Comparison of ENCODE assay signal across 16 mouse cellular contexts in genomic region chr1:155353096-155353495, GRCm38 (mm10).
DNase-seq lines count a peak whose midpoint lies in the region; ATAC-seq and TF ChIP-seq lines count a peak whose summit lies in the region.
"Had no signal": no experiment of that assay in that cellular context is flagged by ENCODE, and none has a peak within 500 bp of the region (broad histone marks: within the 10 kb centered on the region; RNA-seq: fewer than 3 reads in every experiment).

No protein-coding gene starts in this region.

- H3K27me3 ChIP-seq in forebrain, embryonic 14.5 days (replicated peaks; ENCODE audit: control insufficient read depth, insufficient read depth, low read length): no peaks in the 10 kb centered on the region
- no peaks in the 10 kb centered on the region for H3K27me3 ChIP-seq in forebrain, embryonic 13.5 days
- H3K27me3 ChIP-seq in MEL (ENCODE audit: control insufficient read depth in 1 of 2, insufficient read depth in 2 of 2, low read length in 2 of 2): no peaks in the 10 kb centered on the region
- H3K27me3 ChIP-seq: forebrain, embryonic 12.5 days; intestine, embryonic 15.5 days; limb, embryonic 15.5 days; neural tube, embryonic 13.5 days had no signal

- H3K36me3 ChIP-seq in forebrain, embryonic 14.5 days (ENCODE audit: control insufficient read depth, insufficient read depth, low read length): no peaks in the 10 kb centered on the region
- no peaks in the 10 kb centered on the region for H3K36me3 ChIP-seq in forebrain, embryonic 13.5 days (ENCODE audit: poor library complexity, severe bottlenecking)
- H3K36me3 ChIP-seq in MEL (ENCODE audit: control insufficient read depth in 1 of 2, insufficient read depth in 2 of 2, low read length in 2 of 2): peaks cover 0 to 58% of the 10 kb centered on the region in 2 experiments; a peak in 2 of 4 replicates
- H3K36me3 ChIP-seq: forebrain, embryonic 12.5 days; intestine, embryonic 15.5 days; limb, embryonic 15.5 days; neural tube, embryonic 13.5 days had no signal

- no peak overlapping the region for H3K4me3 ChIP-seq in forebrain, embryonic 14.5 days (ENCODE audit: low read depth, low read length)
- no peak overlapping the region for H3K4me3 ChIP-seq in forebrain, embryonic 13.5 days
- H3K4me3 ChIP-seq in MEL (ENCODE audit: control insufficient read depth in 1 of 2, insufficient read depth in 1 of 2, low read depth in 2 of 2, low read length in 2 of 2): peak overlapping the region in 1 of 2 experiments; percentile 7; a peak in 1 of 4 replicates
- H3K4me3 ChIP-seq: forebrain, embryonic 12.5 days; gastrocnemius, adult 2 months; intestine, embryonic 15.5 days; left cerebral cortex, adult 2 months; limb, embryonic 15.5 days; neural tube, embryonic 13.5 days had no signal

- DNase-seq in forebrain, embryonic 14.5 days (ENCODE audit: low spot score): peak; percentile 21
- DNase-seq in kidney, postnatal 10 days: peak; percentile 13
- DNase-seq in kidney, adult 9 months: no peak
- peak; percentile 81 for DNase-seq in MEL (ENCODE audit: low read depth, low spot score)
- peak; percentile 26 for DNase-seq in adipocyte (ENCODE audit: low spot score)
- DNase-seq in frontal cortex, postnatal 36 days (ENCODE audit: low spot score in 2 of 2): no peak
- DNase-seq: gastrocnemius, adult 2 months; lung, postnatal 14 days; midbrain, embryonic 14.5 days; right cerebral cortex, adult 18-20 months had no signal

- TF ChIP-seq POLR2A in MEL (IDR thresholded peaks at IDR 0.05; ENCODE audit: control insufficient read depth in 1 of 2, insufficient read depth in 1 of 2, low read depth in 1 of 2, low read length in 2 of 2, poor library complexity in 1 of 2): no peak

- no peaks in the 10 kb centered on the region for H3K9me3 ChIP-seq in forebrain, embryonic 14.5 days (replicated peaks; ENCODE audit: control insufficient read depth, low read length)
- H3K9me3 ChIP-seq in forebrain, embryonic 13.5 days (replicated peaks): no peaks in the 10 kb centered on the region
- H3K9me3 ChIP-seq in MEL (replicated peaks; ENCODE audit: insufficient read depth, low read length): no peaks in the 10 kb centered on the region
- H3K9me3 ChIP-seq: forebrain, embryonic 12.5 days; intestine, embryonic 15.5 days; limb, embryonic 15.5 days; neural tube, embryonic 13.5 days had no signal

- TF ChIP-seq CTCF in MEL (IDR thresholded peaks at IDR 0.05 in 2 of 3, conservative IDR thresholded peaks at IDR 0.05 in 1 of 3; ENCODE audit: control insufficient read depth in 1 of 3, insufficient read depth in 1 of 3, low read depth in 2 of 3, low read length in 3 of 3, poor library complexity in 1 of 3, severe bottlenecking in 1 of 3): no peak

- no peak for ATAC-seq in forebrain, embryonic 14.5 days
- ATAC-seq in forebrain, embryonic 13.5 days: no peak
- ATAC-seq: intestine, embryonic 15.5 days had no signal

- no peaks in the 10 kb centered on the region for H3K79me2 ChIP-seq in MEL (ENCODE audit: control insufficient read depth, insufficient read depth, low read length, poor library complexity)

- no peak overlapping the region for H3K4me2 ChIP-seq in forebrain, embryonic 14.5 days (ENCODE audit: low read length)
- H3K4me2 ChIP-seq in forebrain, embryonic 13.5 days: no peak overlapping the region
- H3K4me2 ChIP-seq: forebrain, embryonic 12.5 days; intestine, embryonic 15.5 days; limb, embryonic 15.5 days; neural tube, embryonic 13.5 days had no signal

- H3K27ac ChIP-seq in forebrain, embryonic 14.5 days (ENCODE audit: low read depth, low read length): no peak overlapping the region
- no peak overlapping the region for H3K27ac ChIP-seq in forebrain, embryonic 13.5 days
- peak overlapping the region; percentile 60 for H3K27ac ChIP-seq in MEL (ENCODE audit: control insufficient read depth, low read depth, low read length)
- H3K27ac ChIP-seq: forebrain, embryonic 12.5 days; gastrocnemius, adult 2 months; intestine, embryonic 15.5 days; left cerebral cortex, adult 2 months; limb, embryonic 15.5 days; neural tube, embryonic 13.5 days had no signal

- 0 out of 2 replicates have a peak, but pooled peaks cover 2% of the 10 kb centered on the region for H3K4me1 ChIP-seq in forebrain, embryonic 14.5 days (ENCODE audit: control insufficient read depth, insufficient read depth, low read length)
- peaks cover 8% of the 10 kb centered on the region; the same call in 1 of the 2 replicates for H3K4me1 ChIP-seq in forebrain, embryonic 13.5 days
- H3K4me1 ChIP-seq in MEL (ENCODE audit: control insufficient read depth in 1 of 2, insufficient read depth in 2 of 2, low read length in 2 of 2): peaks cover 23 to 34% of the 10 kb centered on the region in 2 experiments
- H3K4me1 ChIP-seq: forebrain, embryonic 12.5 days; intestine, embryonic 15.5 days; limb, embryonic 15.5 days; neural tube, embryonic 13.5 days had no signal

- TF ChIP-seq EP300 in MEL (IDR thresholded peaks at IDR 0.05; ENCODE audit: low read depth in 1 of 2, low read length in 2 of 2): no peak; a peak in 1 of 4 replicates

- 53% methylated on average over 4 of the region's 4 CpGs for WGBS in forebrain, embryonic 14.5 days
- WGBS in forebrain, embryonic 13.5 days: 59% methylated on average over 4 of the region's 4 CpGs

- no peak overlapping the region for H3K9ac ChIP-seq in forebrain, embryonic 14.5 days (ENCODE audit: low read length)
- H3K9ac ChIP-seq in forebrain, embryonic 13.5 days: no peak overlapping the region
- peak overlapping the region; percentile 29; the same call in 1 of the 2 replicates for H3K9ac ChIP-seq in MEL (ENCODE audit: control insufficient read depth, low read depth, low read length, poor library complexity, severe bottlenecking)
- H3K9ac ChIP-seq: forebrain, embryonic 12.5 days; intestine, embryonic 15.5 days; limb, embryonic 15.5 days; neural tube, embryonic 13.5 days had no signal

- no peak for TF ChIP-seq RAD21 in MEL (IDR thresholded peaks at IDR 0.05; ENCODE audit: low read depth, low read length)

TF ChIP-seq in MEL, 35 proteins besides CTCF, POLR2A, EP300 and RAD21:
- TF ChIP-seq MAZ (IDR thresholded peaks at IDR 0.05; ENCODE audit: low read depth, low read length): no peak
- TF ChIP-seq GATA1 (IDR thresholded peaks at IDR 0.05; ENCODE audit: low read depth, low read length): peak; percentile 43; the same call in 1 of the 2 replicates
- no peak for TF ChIP-seq MAFK (IDR thresholded peaks at IDR 0.05; ENCODE audit: borderline replicate concordance, low read depth, low read length)
- no peak for TF ChIP-seq BHLHE40 (IDR thresholded peaks at IDR 0.05; ENCODE audit: borderline replicate concordance, low read depth, low read length)
- TF ChIP-seq SIN3A (IDR thresholded peaks at IDR 0.05; ENCODE audit: low read length): peak; percentile 28; the same call in 1 of the 2 replicates
- no peak for TF ChIP-seq RCOR1 (IDR thresholded peaks at IDR 0.05; ENCODE audit: low read depth, low read length)
- TF ChIP-seq ZC3H11A (IDR thresholded peaks at IDR 0.05; ENCODE audit: low read depth, low read length): no peak
- no peak for TF ChIP-seq KAT2A (conservative IDR thresholded peaks at IDR 0.05; ENCODE audit: low read depth, low read length)
- no peak for TF ChIP-seq ZKSCAN1 (IDR thresholded peaks at IDR 0.05; ENCODE audit: low read depth, low read length)
- no peak for TF ChIP-seq MAX (IDR thresholded peaks at IDR 0.05; ENCODE audit: low read length)
- TF ChIP-seq POLR2AphosphoS2 (IDR thresholded peaks at IDR 0.05; ENCODE audit: low read length): no peak
- TF ChIP-seq TAL1 (IDR thresholded peaks at IDR 0.05; ENCODE audit: low read length): no peak
- TF ChIP-seq USF1 (IDR thresholded peaks at IDR 0.05; ENCODE audit: low read depth, low read length): no peak
- TF ChIP-seq MYB (IDR thresholded peaks at IDR 0.05; ENCODE audit: low read depth, low read length): no peak
- no peak for TF ChIP-seq JUND (IDR thresholded peaks at IDR 0.05; ENCODE audit: low read depth, low read length)
- TF ChIP-seq MYC (IDR thresholded peaks at IDR 0.05; ENCODE audit: low read depth, low read length): no peak
- no peak for TF ChIP-seq CHD2 (IDR thresholded peaks at IDR 0.05; ENCODE audit: low read length)
- no peak for TF ChIP-seq HCFC1 (IDR thresholded peaks at IDR 0.05; ENCODE audit: low read depth, low read length)

Comparison
In these comparisons a context has a peak if more than half of its experiments do, and no peak if none do; other contexts are left out.
1. DNase-seq: peak in forebrain, embryonic 14.5 days (single experiment), kidney, postnatal 10 days (single experiment), MEL (single experiment) and adipocyte (single experiment); none in kidney, adult 9 months (single experiment) and frontal cortex, postnatal 36 days (0 of 2).